Mouse (Mus musculus): ENCODE data around the gene Ripply2.

The Ripply2 gene

GRCm38 (mm10) chr9:87015288-87015937 lies at the start of gene Ripply2:
Gene Ripply2 (plus strand): TSS chr9:87015537.
- DNase-seq (ENCODE audit: low read depth, low spot score) = peak; percentile 62

- peak; percentile 69 for DNase-seq (ENCODE audit: low read depth, low spot score)
Observed at GRCm38 (mm10) chr9:86972471-86972870, 42.9 kb upstream of the Ripply2 start.

GRCm38 (mm10) chr9:86973562-86973961 lies 41.8 kb upstream of the Ripply2 start:
- no peak for DNase-seq (ENCODE audit: low read depth, low spot score)

GRCm38 (mm10) chr9:86976896-86977295 lies 38.4 kb upstream of the Ripply2 start:
- no peak for DNase-seq (ENCODE audit: low read depth, low spot score)

GRCm38 (mm10) chr9:86978257-86978907 lies 37.0 kb upstream of the Ripply2 start:
- DNase-seq (ENCODE audit: low read depth, low spot score) = no peak

- no peak for DNase-seq (ENCODE audit: low read depth, low spot score)
Observed at GRCm38 (mm10) chr9:86980048-86980447, 35.3 kb upstream of the Ripply2 start.

GRCm38 (mm10) chr9:86980942-86981341 lies 34.4 kb upstream of the Ripply2 start:
- DNase-seq (ENCODE audit: low read depth, low spot score) = no peak

GRCm38 (mm10) chr9:86981551-86981950 lies 33.8 kb upstream of the Ripply2 start:
- peak; percentile 15 for DNase-seq (ENCODE audit: low read depth, low spot score)

GRCm38 (mm10) chr9:86984583-86984982 lies 30.8 kb upstream of the Ripply2 start:
- no peak for DNase-seq (ENCODE audit: low read depth, low spot score)

GRCm38 (mm10) chr9:86985105-86985504 lies 30.2 kb upstream of the Ripply2 start:
- no peak for DNase-seq (ENCODE audit: low read depth, low spot score)

GRCm38 (mm10) chr9:86986703-86987296 lies 28.5 kb upstream of the Ripply2 start:
- no peak for DNase-seq (ENCODE audit: low read depth, low spot score)

GRCm38 (mm10) chr9:86989822-86990221 lies 25.5 kb upstream of the Ripply2 start:
- DNase-seq (ENCODE audit: low read depth, low spot score) = no peak

GRCm38 (mm10) chr9:86991758-86992157 lies 23.6 kb upstream of the Ripply2 start:
- no peak for DNase-seq (ENCODE audit: low read depth, low spot score)

GRCm38 (mm10) chr9:86997046-86997691 lies 18.2 kb upstream of the Ripply2 start:
- no peak for DNase-seq (ENCODE audit: low read depth, low spot score)

GRCm38 (mm10) chr9:86999956-87000582 lies 15.3 kb upstream of the Ripply2 start:
- DNase-seq (ENCODE audit: low read depth, low spot score) = no peak

GRCm38 (mm10) chr9:87004701-87005434 lies 10.5 kb upstream of the Ripply2 start:
- DNase-seq (ENCODE audit: low read depth, low spot score) = no peak

GRCm38 (mm10) chr9:87005435-87005779 lies 9.9 kb upstream of the Ripply2 start:
- DNase-seq (ENCODE audit: low read depth, low spot score) = no peak

- DNase-seq (ENCODE audit: low read depth, low spot score) = no peak
Observed at GRCm38 (mm10) chr9:87008507-87008906, 6.8 kb upstream of the Ripply2 start.

- no peak for DNase-seq (ENCODE audit: low read depth, low spot score)
Observed at GRCm38 (mm10) chr9:87008919-87009318, 6.4 kb upstream of the Ripply2 start.

- DNase-seq (ENCODE audit: low read depth, low spot score) = no peak
Observed at GRCm38 (mm10) chr9:87015938-87016294, 579 bp downstream of the Ripply2 start.

- DNase-seq (ENCODE audit: low read depth, low spot score) = peak; percentile 98
Observed at GRCm38 (mm10) chr9:87021778-87022523, 6.6 kb downstream of the Ripply2 start, which contains the start of gene Cyb5r4. Gene Cyb5r4 (plus strand): TSS chr9:87022014.

All from ZHBTc4 (cell line).